Mouse (Mus musculus) lung, postnatal 0 days (tissue): ENCODE data around the gene Actl9.

Source experiments
- CTCF ChIP-seq: IDR thresholded peaks from 2 replicates; pipeline ENCODE4 v1.5.1; 2016; ENCODE audit warnings: antibody characterized with exemption, mild to moderate bottlenecking
- EP300 ChIP-seq: IDR thresholded peaks from 2 replicates; pipeline ENCODE4 v1.6.1; 2016; ENCODE audit warnings: antibody characterized with exemption, mild to moderate bottlenecking, control low read depth

- TF ChIP-seq CTCF (no peak), EP300 (no peak)
These were observed 8.5 kb downstream of the Actl9 start for GRCm38 (mm10) chr17:33441159-33441558.
